Mouse (Mus musculus) thymus, postnatal 14 days (tissue): ENCODE results near the gene Acnat1.
"Not testable (repeated sequence)": the region's sequence is repeated elsewhere in the genome, so short reads cannot be mapped to it uniquely, and the experiment has no call there.

Source experiments
- DNase-seq: peaks from one replicate; pipeline ENCODE4 v3.0.0; 2021

Gene Acnat1

DNA sequence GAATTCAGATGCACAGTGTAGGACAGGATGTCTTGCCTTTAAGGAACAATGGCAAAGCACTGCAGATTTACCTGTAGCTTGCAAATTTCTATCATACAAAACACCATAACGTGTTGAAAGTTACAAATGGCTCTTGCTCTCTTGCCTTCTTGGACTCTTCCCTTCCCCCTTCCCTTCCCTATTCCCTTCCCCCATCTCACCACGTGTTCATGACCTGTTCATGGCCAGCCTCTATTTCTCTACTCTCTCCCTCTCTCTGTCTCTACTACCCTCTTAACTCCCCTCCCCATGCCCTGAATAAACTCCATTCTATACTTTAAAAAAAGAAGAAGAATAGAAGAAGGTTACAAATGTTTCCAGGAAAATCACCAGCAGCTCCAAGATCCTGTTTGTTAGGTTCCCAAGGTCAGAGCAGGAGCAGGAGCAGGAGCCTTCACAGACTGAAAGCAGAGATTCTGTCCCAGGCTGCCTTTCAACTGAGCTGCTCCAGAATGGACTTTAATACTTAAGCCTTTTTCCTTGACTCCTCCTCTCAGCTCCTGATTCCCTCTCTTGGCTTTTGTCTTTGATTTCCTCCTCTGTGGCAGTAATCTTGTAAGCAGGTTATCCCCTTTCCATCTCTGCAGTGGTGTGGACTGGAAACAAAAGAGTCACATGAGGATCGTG lies at the start of gene Acnat1:
TSS of gene Acnat1 (minus strand) at position 478 of the 666 bp plus-strand sequence.
- DNase-seq: no peak

DNA sequence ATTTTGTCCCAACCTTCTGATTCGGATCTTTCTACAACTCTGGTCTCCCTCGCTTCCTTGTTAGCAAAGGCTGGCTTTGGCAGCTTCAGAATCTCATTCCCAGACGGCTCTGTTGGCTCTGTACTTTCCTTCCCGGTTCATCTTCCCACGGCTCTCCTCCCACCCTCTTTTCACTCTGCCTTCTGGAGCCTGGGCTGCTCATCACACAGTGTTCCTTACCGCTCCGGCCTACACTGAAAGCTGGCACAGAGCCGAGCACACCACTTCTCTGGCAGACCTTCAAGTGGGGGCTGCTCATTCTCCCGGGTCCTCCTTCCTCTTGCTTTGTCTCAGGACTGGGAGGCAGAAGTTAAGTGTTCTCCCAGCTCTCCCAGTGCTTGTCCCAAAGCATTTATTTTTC lies 48.9 kb upstream of the Acnat1 start:
- DNase-seq: peak; percentile 5

DNA sequence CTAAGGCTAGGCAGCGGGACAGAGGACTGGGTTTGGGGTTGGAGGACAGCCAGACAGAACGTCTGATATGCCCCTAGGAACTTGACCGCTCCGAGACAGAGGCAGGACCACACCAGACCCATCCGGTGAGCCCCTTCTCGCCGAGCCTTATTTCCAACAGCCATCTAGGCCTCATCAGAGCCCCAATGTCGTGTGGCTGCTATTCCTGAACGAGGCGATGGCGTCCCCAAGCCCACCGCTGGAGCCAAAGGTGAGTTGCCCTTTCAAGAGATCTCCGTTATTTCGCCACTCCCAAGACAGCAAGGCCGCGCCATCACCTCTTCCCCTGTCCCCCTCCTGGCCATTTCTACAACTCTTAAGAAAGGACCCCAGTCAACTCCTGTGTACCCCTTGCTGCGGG lies 47.6 kb upstream of the Acnat1 start:
- DNase-seq: no peak

DNA sequence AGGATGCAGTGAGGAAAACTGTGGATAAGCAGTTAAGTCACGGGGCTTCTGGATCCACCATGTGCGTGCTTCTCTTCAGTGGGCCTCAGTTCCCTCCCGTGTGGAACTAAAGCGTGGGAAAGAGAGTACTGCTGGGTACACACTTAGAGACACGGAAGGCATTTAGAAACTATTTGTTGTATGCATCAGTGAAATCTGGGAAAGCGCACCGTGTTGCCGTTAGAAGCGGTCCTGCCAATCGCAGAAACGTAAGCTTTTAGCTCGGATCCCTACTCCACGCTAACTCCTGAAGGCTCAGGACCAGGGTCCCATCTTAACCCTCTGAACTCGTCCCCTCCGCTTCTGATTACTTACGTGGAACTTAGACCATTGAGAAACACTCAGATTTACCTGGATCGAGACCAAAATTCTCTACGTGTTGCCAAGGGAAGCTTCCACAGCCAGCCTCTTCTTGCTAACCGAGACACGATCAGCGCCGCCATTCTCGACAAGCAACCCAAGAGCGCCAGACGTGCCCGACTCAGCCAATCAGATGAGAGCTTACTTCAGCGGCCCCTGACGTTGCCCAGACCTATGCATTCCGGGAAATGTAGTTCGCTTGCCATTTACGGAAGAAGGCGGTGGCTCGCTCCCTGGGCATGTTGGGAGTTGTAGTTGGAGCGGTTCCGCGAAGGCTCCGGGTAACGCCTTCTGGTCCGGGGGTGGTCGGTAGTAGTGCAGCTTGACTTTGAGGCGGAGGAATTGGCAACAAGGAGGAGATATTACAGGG lies 47.0 kb upstream of the Acnat1 start, which contains the start of the genes Mrpl50 and Zfp189:
TSS of gene Mrpl50 (minus strand) at position 522 of the 769 bp plus-strand sequence.
TSS of gene Zfp189 (plus strand) at position 605 of the 769 bp plus-strand sequence.
- peak; percentile 94 for DNase-seq

DNA sequence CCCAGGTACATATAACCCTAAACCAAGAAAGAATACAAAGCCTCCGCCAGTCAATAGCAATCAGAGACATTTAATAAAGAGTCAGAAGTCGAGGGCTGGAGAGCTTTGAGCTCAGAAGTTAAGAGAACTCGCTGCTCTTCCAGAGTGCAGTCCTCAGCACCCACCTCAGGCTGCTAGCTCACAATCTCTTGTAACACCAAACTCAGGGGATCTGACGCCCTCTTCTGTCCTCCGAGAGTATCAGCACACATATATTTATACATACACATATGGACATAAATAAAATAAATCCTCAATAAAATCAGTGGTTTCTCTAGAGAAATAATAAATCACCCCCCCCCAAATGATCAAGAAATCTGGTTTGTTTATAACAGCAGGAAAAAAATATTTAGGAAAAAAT lies 45.8 kb upstream of the Acnat1 start:
- DNase-seq: peak; percentile 12

DNA sequence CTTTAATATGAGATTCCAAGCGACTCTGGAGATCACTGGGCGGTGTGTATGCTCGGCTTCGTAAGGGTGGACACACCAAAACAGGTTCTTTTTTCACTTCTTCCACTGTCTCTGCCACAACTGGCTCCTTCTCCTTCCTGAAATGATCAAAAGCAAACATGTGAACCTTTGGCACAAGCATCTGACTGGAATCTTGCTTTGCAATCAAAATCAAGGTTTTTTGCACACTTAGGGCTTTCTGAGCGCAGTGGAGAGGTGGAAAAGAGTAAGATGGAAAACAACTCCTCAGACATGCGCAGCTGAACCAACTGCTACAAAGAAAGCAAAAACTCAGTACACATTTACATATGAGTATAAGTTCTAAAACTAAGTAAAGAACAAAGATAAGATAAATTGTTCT lies 40.7 kb upstream of the Acnat1 start:
- DNase-seq: no peak

DNA sequence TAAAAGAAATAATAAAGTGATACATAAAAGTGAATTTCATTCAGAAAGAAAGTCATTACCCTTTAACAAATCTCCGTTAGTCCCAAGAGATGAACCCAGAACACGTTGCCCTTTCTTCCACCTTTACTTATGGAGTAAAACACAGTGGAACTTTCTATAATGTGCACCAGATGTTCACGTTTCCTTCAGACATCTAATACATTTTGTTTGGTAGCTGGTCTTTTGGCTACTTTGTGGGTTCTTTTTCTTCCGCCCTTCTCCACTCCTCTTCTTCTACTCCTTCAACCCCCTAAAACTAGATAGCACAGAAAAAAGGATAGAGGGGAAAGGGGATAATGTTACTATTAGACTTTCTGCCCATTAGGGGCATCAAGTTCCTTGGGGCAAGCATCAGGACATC lies 38.9 kb upstream of the Acnat1 start:
- no peak for DNase-seq

DNA sequence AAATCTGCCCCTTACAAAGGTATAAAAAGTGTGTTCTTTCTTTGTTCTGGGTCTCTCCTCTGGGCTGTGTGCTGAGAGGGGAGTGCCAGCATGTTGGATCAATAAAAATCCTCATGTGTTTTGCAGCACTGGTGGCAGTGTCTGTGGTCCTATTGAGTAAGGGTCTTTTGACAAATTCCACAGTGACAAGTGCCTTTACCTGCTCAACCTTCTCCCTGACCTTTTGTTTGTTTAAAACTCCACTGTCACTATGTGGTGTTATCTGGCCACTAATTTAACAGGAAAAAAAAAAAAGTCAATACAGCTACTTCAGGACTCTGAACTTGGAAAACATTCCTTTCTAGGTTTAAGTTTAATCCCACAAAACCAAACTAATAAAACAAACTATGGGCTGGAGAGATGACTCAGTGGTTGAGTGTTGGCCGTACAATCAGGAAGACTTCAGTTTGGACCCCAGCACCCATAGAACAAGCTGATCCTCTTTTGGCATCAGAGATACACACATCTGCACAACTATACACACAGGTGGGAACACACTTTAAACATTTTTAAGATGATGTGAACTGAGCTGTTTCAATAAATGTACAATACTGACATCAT lies 36.6 kb upstream of the Acnat1 start:
- DNase-seq: not testable (repeated sequence)

DNA sequence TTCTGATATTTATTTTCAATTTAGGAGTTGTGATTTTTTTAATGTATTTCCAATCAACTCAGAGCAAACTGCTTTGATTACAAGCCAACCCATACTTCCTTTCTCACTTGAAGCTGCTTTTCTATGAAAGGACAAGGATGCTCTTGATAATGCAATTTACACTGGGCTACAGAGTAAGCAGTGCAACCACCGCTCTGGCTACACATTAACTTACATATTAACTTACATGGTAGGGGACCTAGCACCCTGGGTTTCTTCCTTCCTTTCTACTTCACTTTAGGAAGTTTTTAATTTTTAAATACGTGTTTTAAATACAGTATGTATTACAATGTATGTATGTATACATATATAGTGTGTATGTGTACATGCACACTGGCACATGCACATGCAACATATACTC lies 35.5 kb upstream of the Acnat1 start:
- no peak for DNase-seq

DNA sequence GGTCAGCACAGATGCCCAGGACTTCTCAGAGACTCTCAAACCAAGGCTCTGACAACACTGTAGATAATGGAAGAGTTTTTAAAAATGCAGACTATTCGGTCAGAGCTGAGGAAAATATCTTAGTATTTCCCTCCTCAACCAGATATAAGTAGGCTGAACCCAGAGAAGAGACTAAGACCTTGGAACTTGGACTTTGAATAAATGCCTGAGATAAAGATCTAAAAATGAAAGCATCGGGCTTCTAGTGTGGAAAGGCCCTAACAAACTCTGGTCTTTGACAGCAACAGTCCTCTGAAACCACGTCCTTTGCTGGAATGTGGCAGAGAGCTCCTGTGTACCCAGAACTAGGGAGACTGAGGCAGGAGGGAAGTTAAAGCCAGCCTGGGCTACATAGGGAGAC lies 32.7 kb upstream of the Acnat1 start, which contains the start of gene Baat:
TSS of gene Baat (minus strand) at position 172 of the 400 bp plus-strand sequence.
- DNase-seq: no peak

DNA sequence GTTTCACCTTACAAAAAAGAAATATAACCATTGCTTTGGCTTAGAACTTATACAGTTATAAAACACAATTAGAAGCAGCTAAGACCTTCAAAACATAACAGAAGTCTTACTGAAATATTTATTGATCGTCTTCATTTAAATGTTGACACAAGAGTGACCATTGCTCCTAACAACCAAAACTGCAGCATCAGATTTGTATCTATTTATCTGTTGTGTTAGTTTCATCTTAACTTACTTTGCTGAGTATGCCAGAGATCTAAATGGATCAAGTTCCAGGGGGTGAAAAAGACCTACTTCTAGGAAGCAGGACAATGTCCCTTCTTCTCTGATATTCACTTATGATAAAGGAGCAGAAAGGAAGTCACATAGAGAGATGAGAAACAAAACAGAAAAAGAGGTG lies 29.9 kb upstream of the Acnat1 start:
- DNase-seq: no peak

DNA sequence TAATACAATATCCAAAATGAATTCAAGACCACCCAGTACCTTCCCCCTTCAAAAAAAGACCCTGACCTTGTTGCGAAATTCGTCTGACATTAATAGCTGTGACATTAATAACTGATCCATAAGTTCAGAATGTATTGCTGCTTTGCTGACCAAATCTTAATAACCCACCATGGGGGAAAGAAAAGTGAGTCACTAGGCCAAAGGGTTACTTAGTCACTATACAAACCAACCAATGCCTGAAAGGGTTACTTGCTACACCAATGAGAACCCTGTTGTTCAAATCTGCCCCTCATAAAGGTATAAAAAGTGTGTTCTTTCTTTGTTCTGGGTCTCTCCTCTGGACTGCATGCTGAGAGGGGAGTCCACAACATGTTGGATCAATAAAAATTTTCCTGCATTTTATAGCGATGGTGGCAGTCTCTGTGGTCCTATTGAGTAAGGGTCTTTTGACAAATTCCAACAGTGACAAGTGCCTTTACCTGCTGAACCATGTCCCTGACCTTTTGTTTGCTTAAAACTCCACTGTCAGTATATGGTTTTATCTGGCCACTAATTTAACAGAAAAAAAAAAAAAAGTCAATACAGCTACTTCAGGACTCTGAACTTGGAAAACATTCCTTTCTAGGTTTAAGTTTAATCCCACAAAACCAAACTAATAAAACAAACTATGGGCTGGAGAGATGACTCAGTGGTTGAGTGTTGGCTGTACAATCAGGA lies 12.4 kb upstream of the Acnat1 start:
- not testable (repeated sequence) for DNase-seq

DNA sequence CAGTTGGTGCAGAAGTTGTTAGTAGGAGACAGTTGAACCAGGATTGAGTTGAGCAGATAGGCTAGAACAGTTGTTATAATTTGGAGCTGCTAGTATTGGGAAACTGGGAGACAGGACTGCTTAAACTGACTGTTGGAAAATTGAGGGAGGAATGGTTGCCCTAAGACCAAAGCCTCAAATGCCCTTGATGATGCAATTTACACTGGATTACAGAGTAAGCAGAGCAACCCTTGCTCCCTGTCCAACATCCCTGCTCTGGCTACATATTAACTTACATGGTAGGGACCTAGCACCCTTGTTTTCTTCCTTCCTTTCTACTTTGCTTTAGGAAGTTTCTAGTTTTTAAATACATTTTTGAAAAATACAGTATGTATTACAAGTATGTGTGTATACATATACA lies 11.7 kb upstream of the Acnat1 start:
- no peak for DNase-seq

DNA sequence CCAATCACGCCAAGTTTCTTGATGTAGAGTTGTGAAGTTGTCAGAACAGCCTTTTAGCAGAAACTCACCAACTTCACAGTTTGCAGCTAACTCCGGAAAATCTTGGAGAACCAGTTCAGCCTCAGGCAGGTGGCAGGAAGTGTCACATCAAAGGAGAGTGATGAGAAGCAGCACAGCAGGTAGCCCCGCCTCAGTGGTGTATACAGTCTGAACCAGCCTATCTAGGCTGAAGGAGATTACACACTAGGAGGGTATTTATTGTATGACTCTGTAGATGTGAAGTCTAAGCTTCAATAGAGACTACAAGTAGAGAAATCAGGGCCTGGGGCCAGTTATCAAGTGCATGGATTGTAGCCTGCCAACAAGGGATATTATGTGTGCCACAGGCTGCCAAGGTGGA lies 7.2 kb upstream of the Acnat1 start:
- DNase-seq: peak; percentile 59

DNA sequence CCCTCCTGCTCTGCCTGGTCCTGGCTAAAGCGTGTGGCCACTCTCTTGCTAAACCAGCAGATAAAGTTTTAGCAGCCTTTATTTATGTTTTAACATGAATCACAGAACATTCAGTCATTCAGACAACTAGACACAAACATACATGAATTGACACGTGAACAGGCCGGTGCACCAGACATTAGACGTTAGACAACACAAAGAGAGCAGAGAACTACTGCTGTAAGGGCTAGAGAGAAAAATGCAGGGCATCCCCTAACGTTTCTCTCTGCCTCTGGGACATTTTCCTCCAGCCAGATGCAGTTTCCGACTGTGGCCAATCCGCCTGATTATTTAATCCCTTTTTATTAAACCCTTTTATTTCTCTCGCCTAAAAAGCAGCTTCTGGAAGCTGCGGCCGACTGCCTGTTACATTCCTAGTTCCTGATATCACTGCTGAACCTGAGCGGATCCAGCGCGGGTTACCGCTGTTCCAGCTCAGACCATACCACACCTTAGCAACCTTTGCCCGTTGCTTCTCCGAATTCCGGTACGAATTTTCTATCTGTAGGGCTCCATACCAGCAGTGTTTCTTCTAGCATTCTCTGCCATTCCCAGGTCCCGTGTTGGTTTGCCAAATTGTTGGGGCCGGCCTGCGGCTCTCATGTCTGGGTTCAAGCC lies 6.5 kb upstream of the Acnat1 start:
- DNase-seq: no peak

DNA sequence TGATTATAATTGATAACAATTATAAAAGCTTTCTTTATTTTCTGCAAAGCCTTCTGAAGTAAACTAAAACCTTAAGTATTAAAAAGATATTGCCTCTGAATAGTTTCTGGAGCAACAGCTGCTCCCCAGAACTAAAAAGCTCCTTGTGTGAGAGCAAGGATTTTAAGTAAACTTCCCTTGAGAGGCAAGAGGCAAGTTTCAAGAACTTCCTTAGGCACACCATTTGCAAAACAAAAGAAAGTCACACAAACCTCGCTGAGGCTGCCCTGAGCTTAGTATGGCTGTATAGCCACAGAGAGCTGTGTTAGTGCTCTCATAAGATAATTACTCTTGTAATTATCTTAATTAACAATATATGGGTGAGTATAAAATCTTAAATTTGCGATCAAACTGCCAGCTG lies 5.3 kb upstream of the Acnat1 start:
- DNase-seq: not testable (repeated sequence)

DNA sequence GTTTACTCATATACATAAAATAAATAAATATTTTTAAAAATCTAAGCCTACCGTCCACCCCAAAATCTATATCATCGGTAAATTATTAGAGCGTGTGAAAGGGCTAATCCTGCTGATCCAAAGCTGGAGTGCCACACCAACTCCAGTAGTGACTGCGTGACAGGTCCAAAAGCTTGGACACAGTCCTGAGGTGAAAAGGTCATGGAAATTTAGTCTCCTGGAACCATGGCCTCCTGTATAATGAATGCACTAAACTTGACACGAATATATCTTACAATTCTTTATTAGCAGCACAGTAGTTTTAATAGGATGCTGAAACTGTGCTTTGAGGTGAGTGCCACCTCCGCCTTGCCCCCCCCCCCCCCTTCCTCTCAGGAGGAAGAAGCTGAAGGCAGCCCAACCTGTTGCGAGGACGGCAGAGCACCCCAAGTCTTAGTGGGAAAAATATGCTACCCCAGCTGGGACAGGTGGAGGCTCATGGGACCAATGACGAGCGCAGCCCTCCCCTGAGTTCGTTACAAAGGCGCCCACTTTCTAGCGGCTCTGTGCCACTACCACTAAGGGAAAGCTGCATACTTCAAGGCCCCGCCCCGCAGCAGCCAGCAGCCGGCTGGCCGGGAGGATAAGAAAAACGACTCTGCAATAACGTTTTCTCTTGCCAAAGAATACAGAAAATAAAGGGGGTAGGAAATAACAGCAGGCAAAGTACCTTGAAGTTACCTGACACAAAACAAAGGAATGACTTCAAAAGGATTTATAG lies 4.6 kb upstream of the Acnat1 start:
- peak; percentile 66 for DNase-seq

DNA sequence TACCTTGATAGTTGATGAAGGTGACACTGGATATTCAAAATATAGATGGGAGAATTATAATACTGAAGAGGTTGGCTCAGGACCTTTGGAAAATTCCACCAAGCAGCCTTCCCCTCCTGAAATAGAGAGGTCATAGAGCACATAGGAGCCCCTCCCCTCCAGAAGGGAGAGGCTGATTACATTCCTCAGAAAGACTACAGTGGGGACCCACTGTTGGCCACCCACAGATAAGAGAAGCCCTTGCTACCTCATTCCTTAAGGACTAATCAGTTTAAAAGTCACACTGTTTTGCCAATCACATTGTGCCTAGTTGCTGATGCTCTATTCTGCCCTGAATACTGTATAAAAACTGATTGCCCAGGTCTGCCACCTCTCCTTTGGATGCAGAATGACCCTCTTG lies 871 bp upstream of the Acnat1 start:
- DNase-seq: no peak

DNA sequence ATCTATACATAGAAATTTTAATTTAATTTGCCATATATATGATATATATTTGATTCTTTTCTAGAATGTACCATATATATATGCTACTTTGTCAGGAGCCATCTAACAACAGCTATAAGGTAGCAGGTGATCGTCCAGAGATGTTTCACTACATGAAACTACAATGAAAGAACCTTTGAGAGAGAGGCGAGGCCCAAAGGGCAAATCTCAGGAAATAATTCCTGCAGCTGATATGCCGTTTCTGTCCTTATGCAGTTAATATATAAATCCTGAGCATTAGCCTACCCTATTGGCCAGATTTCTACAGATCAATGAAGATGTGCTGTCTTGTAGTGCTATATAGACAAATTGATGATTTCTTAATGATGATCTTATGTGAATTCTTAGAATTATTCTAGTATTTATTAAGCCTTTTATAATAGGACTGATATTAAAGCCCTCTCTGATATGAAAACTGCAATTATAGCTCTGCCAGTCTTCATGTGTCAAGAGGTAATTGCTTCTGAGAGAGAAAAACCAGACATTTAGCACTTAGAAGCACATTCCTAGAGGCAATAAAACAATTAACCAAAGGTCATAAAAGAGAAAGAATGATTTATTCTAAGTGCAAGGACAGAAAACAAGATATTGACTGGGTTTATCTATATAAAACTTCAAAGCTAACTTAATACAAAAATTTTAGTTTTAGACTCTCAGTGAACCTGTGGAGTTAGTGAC lies 4.1 kb downstream of the Acnat1 start:
- no peak for DNase-seq

DNA sequence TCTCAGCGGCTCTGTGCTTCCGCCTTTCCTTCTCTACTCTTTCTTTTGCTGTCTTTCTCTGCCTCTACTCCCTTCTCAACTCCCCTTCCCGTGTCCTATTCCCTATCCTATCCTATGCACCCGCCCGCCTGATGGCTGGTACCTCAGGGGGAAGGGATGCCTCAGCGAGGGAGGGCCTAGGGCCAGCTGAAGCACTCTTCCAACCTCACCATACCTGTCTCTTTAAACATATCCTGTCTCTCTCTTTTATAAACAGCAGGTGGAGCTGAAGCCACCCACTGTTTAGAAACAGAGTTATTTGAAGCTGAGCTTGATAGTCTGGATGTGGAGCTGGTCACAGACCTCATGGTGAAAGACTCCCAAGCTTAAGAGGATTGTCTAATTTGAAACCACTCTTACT lies 6.4 kb downstream of the Acnat1 start:
- no peak for DNase-seq

DNA sequence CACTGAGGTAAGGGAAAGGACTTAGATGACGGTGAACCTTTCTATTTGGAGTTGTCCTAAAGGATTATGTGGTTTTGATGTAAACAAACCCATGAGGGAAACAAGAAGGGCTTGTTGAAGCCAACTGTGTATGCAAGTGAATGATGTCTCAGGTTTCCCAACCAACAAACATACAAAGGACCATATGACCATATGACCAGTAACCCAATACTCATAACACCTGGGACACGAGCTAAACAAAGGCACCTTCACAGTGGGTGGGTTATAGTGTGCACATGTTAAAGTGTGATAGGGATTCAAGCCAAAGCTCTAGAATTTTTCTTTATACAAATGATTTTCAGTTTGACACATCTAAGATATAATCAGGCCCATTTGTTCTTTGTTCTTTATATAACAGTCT lies 17.5 kb downstream of the Acnat1 start:
- DNase-seq: no peak
